Mouse (Mus musculus) heart, embryonic 16.5 days (tissue): ENCODE results near the gene Fbxo41. TPM values are rescaled to one million over a fixed set of nuclear protein-coding genes. Genes with fewer than 3 reads are reported as not detected.

ENCODE experiments used
- ATAC-seq: fragments of 200-750 bp; cut with Nextera tagmentation; replicated peaks from 2 replicates; pipeline ENCODE4 v1.8.0; 2017; ENCODE audit warnings: moderate number of reproducible peaks; ENCODE audit not compliant: insufficient read depth, low FRiP score; ENCODE audit errors: extremely low read depth
- H3K27ac ChIP-seq: fragments of 300-500 bp; sonication (generic); 2 replicates; pipeline ENCODE4 v1.5.1; 2014; ENCODE audit warnings: mild to moderate bottlenecking, low read length, control low read depth, moderate library complexity
- H3K27me3 ChIP-seq: fragments of 300-500 bp; sonication (generic); 2 replicates; pipeline ENCODE4 v1.6.1; 2014; ENCODE audit warnings: low read length, mixed read lengths; ENCODE audit not compliant: control insufficient read depth, insufficient read depth
- H3K36me3 ChIP-seq: fragments of 300-500 bp; sonication (generic); 2 replicates; pipeline ENCODE4 v1.6.1; 2014; ENCODE audit not compliant: control insufficient read depth, insufficient read depth
- H3K4me1 ChIP-seq: fragments of 300-500 bp; sonication (generic); 2 replicates; pipeline ENCODE4 v1.6.1; 2014; ENCODE audit warnings: low read length, mixed read lengths; ENCODE audit not compliant: control insufficient read depth, insufficient read depth
- H3K4me2 ChIP-seq: fragments of 300-500 bp; sonication (generic); 2 replicates; pipeline ENCODE4 v1.6.1; 2014; ENCODE audit warnings: low read depth, mild to moderate bottlenecking, control low read depth, low read length
- H3K4me3 ChIP-seq: fragments of 300-500 bp; sonication (generic); 2 replicates; pipeline ENCODE4 v1.5.1; 2014; ENCODE audit warnings: mild to moderate bottlenecking, control low read depth, low read length
- H3K9ac ChIP-seq: fragments of 300-500 bp; sonication (generic); 2 replicates; pipeline ENCODE4 v1.6.1; 2014; ENCODE audit warnings: low read length, control low read depth
- H3K9me3 ChIP-seq: fragments of 300-500 bp; sonication (generic); replicated peaks from 2 replicates; pipeline ENCODE4 v1.6.1; 2016; ENCODE audit warnings: low read length; ENCODE audit not compliant: control insufficient read depth
- WGBS: fragments of 180-500 bp; shearing (Covaris S2); extraction: QIAGEN DNeasy Blood & Tissue Kit; methylation state at CpG from one replicate; pipeline ENCODE4 v1.1.7; 2014; 5-methylcytosine and 5-hydroxymethylcytosine counted together
- polyA plus RNA-seq: library from polyadenylated mRNA; unstranded; fragments of >200 nt; fragmentation: Nextera tagmentation; extraction: Ambion mirVana; gene quantifications from 2 replicates; pipeline ENCODE4 v1.2.1, GENCODE M21; 2015

Gene Fbxo41
- polyA plus RNA-seq, 1 experiment from 2014 or later, result not detected

DNA sequence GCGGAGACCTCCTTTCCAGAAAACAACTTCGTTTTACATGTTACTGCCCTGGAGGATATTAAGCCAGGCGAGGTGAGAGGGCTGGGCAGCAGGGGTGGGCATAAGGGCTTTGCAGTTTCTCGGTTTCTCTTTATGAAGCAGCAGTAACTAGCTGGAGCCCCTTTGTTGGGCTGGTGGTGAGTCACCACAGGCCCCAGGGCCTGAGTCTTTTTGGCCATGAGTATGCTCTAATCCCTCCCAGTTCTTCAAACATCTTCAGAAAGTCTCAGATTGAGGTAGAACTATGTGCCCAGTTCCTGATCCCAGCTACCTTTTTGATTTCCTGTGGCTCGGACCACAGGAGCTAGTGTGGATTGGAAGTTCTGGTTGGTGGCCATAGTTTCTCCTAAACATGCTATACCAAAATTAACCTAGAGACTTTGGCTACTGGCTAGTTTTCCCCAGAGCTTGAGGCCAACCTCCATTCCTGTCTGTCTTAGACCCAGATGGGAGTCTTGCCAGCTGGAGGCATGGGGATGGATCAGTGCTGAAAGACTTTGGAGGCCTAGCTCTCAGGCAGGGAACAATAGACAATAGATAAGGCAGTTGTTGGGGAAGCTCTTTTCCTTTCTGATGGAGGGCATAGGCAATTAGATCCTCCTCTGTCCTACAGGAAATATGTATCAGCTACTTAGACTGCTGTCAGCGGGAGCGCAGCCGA, 58.4 kb downstream of the Fbxo41 start:
- 73% methylated on average over 8 of the region's 8 CpGs for WGBS
- H3K9me3 ChIP-seq, result no peaks in the 10 kb centered on the region
- no peak overlapping the region for H3K4me2 ChIP-seq
- H3K27me3 ChIP-seq, result no peaks in the 10 kb centered on the region
- peaks cover 34% of the 10 kb centered on the region for H3K36me3 ChIP-seq
- no peak overlapping the region for H3K4me3 ChIP-seq
- H3K9ac ChIP-seq, result no peak overlapping the region
- no peak overlapping the region for H3K27ac ChIP-seq
- no peak for ATAC-seq
- no peaks in the 10 kb centered on the region; the same call in 1 of the 2 replicates for H3K4me1 ChIP-seq

- Histone ChIP-seq H3K9me3 (no peaks in the 10 kb centered on the region), H3K9ac (no peak overlapping the region), H3K4me3 (no peak overlapping the region), H3K27ac (no peak overlapping the region; the same call in 1 of the 2 replicates), H3K4me2 (no peak overlapping the region), H3K36me3 (peaks cover 40% of the 10 kb centered on the region), H3K4me1 (no peaks in the 10 kb centered on the region; the same call in 1 of the 2 replicates), H3K27me3 (no peaks in the 10 kb centered on the region)
- WGBS, result 88% methylated on average over 3 of the region's 3 CpGs
- no peak for ATAC-seq
Measured at GRCm38 (mm10) chr6:85443488-85444233, 59.1 kb downstream of the Fbxo41 start.

- no peak for ATAC-seq
- 87% methylated on average over 4 of the region's 4 CpGs for WGBS
Measured at GRCm38 (mm10) chr6:85441142-85441541, 61.7 kb downstream of the Fbxo41 start.

GRCm38 (mm10) chr6:85436631-85437030, 66.2 kb downstream of the Fbxo41 start:
- no peaks in the 10 kb centered on the region for H3K27me3 ChIP-seq
- H3K9ac ChIP-seq, result no peak overlapping the region
- ATAC-seq, result no peak
- H3K4me3 ChIP-seq, result no peak overlapping the region
- H3K9me3 ChIP-seq, result no peaks in the 10 kb centered on the region
- 78% methylated on average over 5 of the region's 6 CpGs for WGBS
- H3K27ac ChIP-seq, result no peak overlapping the region
- no peak overlapping the region for H3K4me2 ChIP-seq
- H3K36me3 ChIP-seq, result peaks cover 17% of the 10 kb centered on the region
- H3K4me1 ChIP-seq, result peaks cover 8% of the 10 kb centered on the region

More at GRCm38 (mm10) chr6:85441142-85441541, 61.7 kb downstream of the Fbxo41 start:
- Histone ChIP-seq H3K4me3 (no peak overlapping the region), H3K4me1 (no peaks in the 10 kb centered on the region; the same call in 1 of the 2 replicates), H3K27ac (no peak overlapping the region), H3K4me2 (no peak overlapping the region), H3K9ac (no peak overlapping the region), H3K9me3 (no peaks in the 10 kb centered on the region), H3K36me3 (peaks cover 36% of the 10 kb centered on the region), H3K27me3 (no peaks in the 10 kb centered on the region)

GRCm38 (mm10) chr6:85436204-85436603, 66.6 kb downstream of the Fbxo41 start:
- no peaks in the 10 kb centered on the region for H3K9me3 ChIP-seq
- peaks cover 11% of the 10 kb centered on the region for H3K4me1 ChIP-seq
- 63% methylated on average over 1 of the region's 1 CpGs for WGBS
- no peak for ATAC-seq
- H3K4me2 ChIP-seq, result no peak overlapping the region
- no peak overlapping the region for H3K27ac ChIP-seq
- peaks cover 15% of the 10 kb centered on the region for H3K36me3 ChIP-seq
- no peak overlapping the region for H3K9ac ChIP-seq
- H3K27me3 ChIP-seq, result no peaks in the 10 kb centered on the region
- no peak overlapping the region for H3K4me3 ChIP-seq

DNA sequence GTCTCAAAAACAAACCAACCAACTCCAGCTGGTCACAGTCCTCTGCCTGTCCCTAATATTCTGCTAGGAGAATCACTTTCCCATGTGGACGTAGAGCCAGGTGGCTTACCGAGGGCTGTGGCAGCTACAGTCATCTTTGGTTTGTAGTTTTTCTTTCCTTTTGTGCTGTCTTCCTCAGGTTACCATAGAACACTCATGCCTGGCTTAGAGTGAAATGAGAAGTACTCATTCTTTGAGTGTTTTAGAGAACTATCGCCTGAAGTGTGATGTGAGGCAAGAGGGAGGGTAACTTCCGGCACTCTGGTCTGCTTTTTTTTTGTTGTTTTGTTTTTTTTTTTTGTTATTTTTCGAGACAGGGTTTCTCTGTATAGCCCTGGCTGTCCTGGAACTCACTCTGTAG, 68.9 kb downstream of the Fbxo41 start:
- Histone ChIP-seq H3K9ac (no peak overlapping the region), H3K36me3 (peaks cover 5% of the 10 kb centered on the region; the same call in 1 of the 2 replicates), H3K27me3 (no peaks in the 10 kb centered on the region), H3K4me3 (no peak overlapping the region), H3K4me2 (no peak overlapping the region), H3K27ac (no peak overlapping the region), H3K9me3 (no peaks in the 10 kb centered on the region), H3K4me1 (peaks cover 11% of the 10 kb centered on the region)
- 76% methylated on average over 5 of the region's 5 CpGs for WGBS
- no peak for ATAC-seq

GRCm38 (mm10) chr6:85431842-85432431, 70.9 kb downstream of the Fbxo41 start, which contains the start of gene Smyd5:
TSS of gene Smyd5 (plus strand) at chr6:85431989.
- peak; percentile 86 for ATAC-seq
- H3K4me1 ChIP-seq, result peaks cover 11% of the 10 kb centered on the region
- no peaks in the 10 kb centered on the region; the same call in 1 of the 2 replicates for H3K27me3 ChIP-seq
- peak within 1 kb of the TSS; percentile 81 for H3K4me2 ChIP-seq
- no peaks in the 10 kb centered on the region for H3K36me3 ChIP-seq
- H3K4me3 ChIP-seq, result peak within 1 kb of the TSS; percentile 97
- under 1% methylated on average over 39 of the region's 39 CpGs for WGBS
- H3K9ac ChIP-seq, result peak within 1 kb of the TSS; percentile 92
- no peaks in the 10 kb centered on the region for H3K9me3 ChIP-seq
- no peak within 1 kb of the TSS for H3K27ac ChIP-seq

- peak overlapping the region; percentile 92 for H3K9ac ChIP-seq
- WGBS, result 45% methylated on average over 8 of the region's 8 CpGs
- ATAC-seq, result peak; percentile 24; the same call in 1 of the 2 replicates
- peaks cover 3% of the 10 kb centered on the region for H3K27me3 ChIP-seq
- no peaks in the 10 kb centered on the region for H3K9me3 ChIP-seq
- H3K36me3 ChIP-seq, result no peaks in the 10 kb centered on the region
- H3K4me1 ChIP-seq, result peaks cover 11% of the 10 kb centered on the region
- H3K4me2 ChIP-seq, result peak overlapping the region; percentile 81
- no peak overlapping the region for H3K27ac ChIP-seq
- peak overlapping the region; percentile 97 for H3K4me3 ChIP-seq
Measured at GRCm38 (mm10) chr6:85431274-85431841, 71.4 kb downstream of the Fbxo41 start.
